Mouse (Mus musculus) CH12.LX (cell line): Measurements from ENCODE around the gene Ebf1. TPM values are rescaled to one million over a fixed set of nuclear protein-coding genes. Genes with fewer than 3 reads are reported as not detected.

Source experiments
- DNase-seq: peaks from one replicate; pipeline ENCODE4 v3.0.0-alpha.2; 2013; ENCODE audit errors: extremely low read depth
- H3K27ac ChIP-seq: 2 replicates; pipeline ENCODE4 v1.5.1; 2012; ENCODE audit warnings: low read depth, mild to moderate bottlenecking, control low read depth, moderate library complexity; ENCODE audit not compliant: insufficient read depth
- H3K27me3 ChIP-seq: replicated peaks from 2 replicates; pipeline ENCODE3; 2012; ENCODE audit warnings: inconsistent platforms
- H3K36me3 ChIP-seq, 2 experiments: replicated peaks in 1 of 2; 2 replicates each; pipeline versions ENCODE3 to v1.6.1; 2012; ENCODE audit warnings: inconsistent platforms in 1 of 2, low read length in 1 of 2, mild to moderate bottlenecking in 1 of 2, mixed read lengths in 1 of 2, moderate library complexity in 1 of 2; ENCODE audit not compliant: control insufficient read depth in 1 of 2, insufficient read depth in 1 of 2
- H3K4me1 ChIP-seq, 2 experiments: 2 replicates each; pipeline ENCODE4 v1.6.1; 2012; ENCODE audit warnings: inconsistent platforms in 1 of 2, moderate library complexity in 1 of 2; ENCODE audit not compliant: insufficient read depth in 2 of 2, control insufficient read depth in 1 of 2
- H3K4me2 ChIP-seq: 2 replicates; pipeline ENCODE4 v1.6.1; 2012; ENCODE audit warnings: low read depth, mild to moderate bottlenecking, control low read depth; ENCODE audit not compliant: poor library complexity, insufficient read depth, severe bottlenecking
- H3K4me3 ChIP-seq, 3 experiments: fragments of 150-350 bp in 1 of 3; sonication (generic) in 1 of 3; replicated peaks in 1 of 3; 2 replicates each; pipeline versions ENCODE3 to v1.5.1; 2011 to 2012; ENCODE audit warnings: low read depth in 2 of 3, low read length in 2 of 3, mild to moderate bottlenecking in 2 of 3, moderate library complexity in 2 of 3, control low read depth in 1 of 3, improper control_type of control experiment in 1 of 3, inconsistent platforms in 1 of 3, mixed read lengths in 1 of 3; ENCODE audit not compliant: poor library complexity in 1 of 3
- H3K79me2 ChIP-seq: replicated peaks from 2 replicates; pipeline ENCODE4 v1.6.1; 2012; ENCODE audit warnings: mild to moderate bottlenecking, moderate library complexity; ENCODE audit not compliant: control insufficient read depth, poor library complexity, insufficient read depth, severe bottlenecking; ENCODE audit errors: extremely low read depth
- H3K9ac ChIP-seq: 2 replicates; pipeline ENCODE4 v1.6.1; 2012; ENCODE audit warnings: low read depth, mild to moderate bottlenecking, control low read depth, moderate library complexity; ENCODE audit not compliant: insufficient read depth
- H3K9me3 ChIP-seq: replicated peaks from 2 replicates; pipeline ENCODE3; 2012; ENCODE audit warnings: low read length, inconsistent platforms, mixed read lengths
- BHLHE40 ChIP-seq: IDR thresholded peaks from 2 replicates; pipeline ENCODE4 v1.6.1; 2011; ENCODE audit warnings: mild to moderate bottlenecking, low read depth, low read length, improper control_type of control experiment
- CHD1 ChIP-seq: IDR thresholded peaks from 2 replicates; pipeline ENCODE4 v1.6.1; 2012; ENCODE audit warnings: low read depth, low read length, improper control_type of control experiment, inconsistent platforms
- CHD2 ChIP-seq: IDR thresholded peaks from 2 replicates; pipeline ENCODE4 v1.6.1; 2011; ENCODE audit warnings: low read length, improper control_type of control experiment
- CTCF ChIP-seq, 2 experiments: IDR thresholded peaks in 1 of 2; conservative IDR thresholded peaks in 1 of 2; 2 replicates each; pipeline ENCODE4 v1.5.1; 2011 to 2012; ENCODE audit warnings: low read depth in 2 of 2, low read length in 2 of 2, improper control_type of control experiment in 1 of 2, inconsistent platforms in 1 of 2, mild to moderate bottlenecking in 1 of 2, moderate library complexity in 1 of 2
- EP300 ChIP-seq: IDR thresholded peaks from 2 replicates; pipeline ENCODE4 v1.6.1; 2011; ENCODE audit warnings: low read length, improper control_type of control experiment
- ETS1 ChIP-seq: conservative IDR thresholded peaks from 2 replicates; pipeline ENCODE4 v1.6.1; 2012; ENCODE audit warnings: low read depth, mild to moderate bottlenecking, inconsistent platforms, low read length, improper control_type of control experiment, moderate library complexity
- GABPA ChIP-seq: IDR thresholded peaks from 2 replicates; pipeline ENCODE4 v1.6.1; 2012; ENCODE audit warnings: low read depth, low read length, improper control_type of control experiment, inconsistent platforms; ENCODE audit not compliant: insufficient replicate concordance
- IRF4 ChIP-seq: IDR thresholded peaks from 2 replicates; pipeline ENCODE4 v1.6.1; 2014; ENCODE audit warnings: low read depth, mild to moderate bottlenecking, inconsistent platforms, low read length, improper control_type of control experiment
- JUND ChIP-seq: conservative IDR thresholded peaks from 2 replicates; pipeline ENCODE4 v1.6.1; 2011; ENCODE audit warnings: low read depth, low read length, improper control_type of control experiment
- KAT2A ChIP-seq: IDR thresholded peaks from 2 replicates; pipeline ENCODE4 v1.6.1; 2012; ENCODE audit warnings: low read length, improper control_type of control experiment, inconsistent platforms; ENCODE audit not compliant: insufficient replicate concordance
- MAFK ChIP-seq: IDR thresholded peaks from 2 replicates; pipeline ENCODE4 v1.6.1; 2011; ENCODE audit warnings: low read length, improper control_type of control experiment; ENCODE audit not compliant: insufficient replicate concordance
- MAX ChIP-seq: IDR thresholded peaks from 2 replicates; pipeline ENCODE4 v1.6.1; 2011; ENCODE audit warnings: low read length, improper control_type of control experiment
- MAZ ChIP-seq: IDR thresholded peaks from 2 replicates; pipeline ENCODE4 v1.6.1; 2012; ENCODE audit warnings: low read depth, mild to moderate bottlenecking, inconsistent platforms, low read length, improper control_type of control experiment, moderate library complexity
- MEF2A ChIP-seq: IDR thresholded peaks from 2 replicates; pipeline ENCODE4 v1.6.1; 2014; ENCODE audit warnings: low read depth, mild to moderate bottlenecking, inconsistent platforms, low read length, improper control_type of control experiment, borderline replicate concordance
- MXI1 ChIP-seq: IDR thresholded peaks from 2 replicates; pipeline ENCODE4 v1.6.1; 2011; ENCODE audit warnings: mild to moderate bottlenecking, low read depth, low read length, improper control_type of control experiment
- MYC ChIP-seq: IDR thresholded peaks from 2 replicates; pipeline ENCODE4 v1.6.1; 2011; ENCODE audit warnings: low read depth, mild to moderate bottlenecking, improper control_type of control experiment, low read length
- NELFE ChIP-seq: IDR thresholded peaks from 2 replicates; pipeline ENCODE4 v1.6.1; 2011; ENCODE audit warnings: low read depth, low read length, improper control_type of control experiment
- NRF1 ChIP-seq: IDR thresholded peaks from 2 replicates; pipeline ENCODE4 v1.6.1; 2014; ENCODE audit warnings: low read depth, mild to moderate bottlenecking, inconsistent platforms, low read length, improper control_type of control experiment, moderate library complexity
- PAX5 ChIP-seq: IDR thresholded peaks from 2 replicates; pipeline ENCODE4 v1.6.1; 2012; ENCODE audit warnings: low read length, inconsistent platforms, mixed read lengths
- POLR2A ChIP-seq: IDR thresholded peaks from 2 replicates; pipeline ENCODE4 v1.6.1; 2011; ENCODE audit warnings: low read depth, mild to moderate bottlenecking, improper control_type of control experiment, low read length
- RAD21 ChIP-seq: IDR thresholded peaks from 2 replicates; pipeline ENCODE4 v1.6.1; 2011; ENCODE audit warnings: low read depth, mild to moderate bottlenecking, low read length, improper control_type of control experiment, moderate library complexity
- RCOR1 ChIP-seq: conservative IDR thresholded peaks from 2 replicates; pipeline ENCODE4 v1.6.1; 2012; ENCODE audit warnings: low read depth, mild to moderate bottlenecking, inconsistent platforms, low read length, improper control_type of control experiment
- SMC3 ChIP-seq: IDR thresholded peaks from 2 replicates; pipeline ENCODE4 v1.6.1; 2011; ENCODE audit warnings: low read depth, low read length, improper control_type of control experiment
- TBP ChIP-seq: conservative IDR thresholded peaks from 2 replicates; pipeline ENCODE4 v1.6.1; 2011; ENCODE audit warnings: low read depth, low read length, improper control_type of control experiment
- TCF12 ChIP-seq: IDR thresholded peaks from 2 replicates; pipeline ENCODE4 v1.6.1; 2014; ENCODE audit warnings: low read depth, mild to moderate bottlenecking, inconsistent platforms, low read length, improper control_type of control experiment
- UBTF ChIP-seq: IDR thresholded peaks from 2 replicates; pipeline ENCODE4 v1.6.1; 2012; ENCODE audit warnings: low read depth, mild to moderate bottlenecking, inconsistent platforms, low read length, improper control_type of control experiment, moderate library complexity
- USF1 ChIP-seq: IDR thresholded peaks from 2 replicates; pipeline ENCODE4 v1.6.1; 2014; ENCODE audit warnings: low read depth, mild to moderate bottlenecking, inconsistent platforms, low read length, improper control_type of control experiment
- USF2 ChIP-seq: conservative IDR thresholded peaks from 2 replicates; pipeline ENCODE4 v1.6.1; 2011; ENCODE audit warnings: low read depth, low read length, improper control_type of control experiment
- ZC3H11A ChIP-seq: IDR thresholded peaks from 2 replicates; pipeline ENCODE4 v1.6.1; 2012; ENCODE audit warnings: low read depth, mild to moderate bottlenecking, inconsistent platforms, low read length, improper control_type of control experiment
- ZKSCAN1 ChIP-seq: IDR thresholded peaks from 2 replicates; pipeline ENCODE4 v1.6.1; 2012; ENCODE audit warnings: low read depth, inconsistent platforms, low read length, improper control_type of control experiment, borderline replicate concordance
- ZMIZ1 ChIP-seq: IDR thresholded peaks from 2 replicates; pipeline ENCODE4 v1.6.1; 2012; ENCODE audit warnings: low read depth, mild to moderate bottlenecking, inconsistent platforms, low read length, improper control_type of control experiment
- ZNF384 ChIP-seq: IDR thresholded peaks from 2 replicates; pipeline ENCODE4 v1.6.1; 2012; ENCODE audit warnings: low read depth, low read length, improper control_type of control experiment, inconsistent platforms
- dilution Hi-C: fragments of 300-500 bp; cut with MboI; formaldehyde crosslinking; loops from 2 replicates; pipeline ENCODE4 v1.14.3; 2020; ENCODE audit warnings: low sequenced_read_pairs; ENCODE audit not compliant: extremely low pct_unique_long_range_greater_than_20kb, extremely low pct_ligation_motif_present
- in situ Hi-C: fragments of 300-500 bp; cut with MboI; formaldehyde crosslinking; loops from 3 replicates; pipeline ENCODE4 v1.14.3; 2019; ENCODE audit warnings: low sequenced_read_pairs, low pct_ligation_motif_present, low pct_unique_long_range_greater_than_20kb, mixed read lengths
- polyA plus RNA-seq: library from polyadenylated mRNA; unstranded; fragments of >175 nt; gene quantifications from 2 replicates; pipeline ENCODE4 v1.2.1, GENCODE M21; 2012; ENCODE audit warnings: low read depth; ENCODE audit not compliant: insufficient read length
- total RNA-seq, 2 experiments: library from RNA; depleted of rRNA; stranded (reverse); fragments of 300-350 nt in 1 of 2; fragments of >200 nt in 1 of 2; gene quantifications; 2 replicates each; pipeline ENCODE4 v1.2.3; 2012 to 2014

The Ebf1 gene
- total and polyA plus RNA-seq, 3 experiments: 37.8 to 60.7 (median 42.8) TPM

DNA sequence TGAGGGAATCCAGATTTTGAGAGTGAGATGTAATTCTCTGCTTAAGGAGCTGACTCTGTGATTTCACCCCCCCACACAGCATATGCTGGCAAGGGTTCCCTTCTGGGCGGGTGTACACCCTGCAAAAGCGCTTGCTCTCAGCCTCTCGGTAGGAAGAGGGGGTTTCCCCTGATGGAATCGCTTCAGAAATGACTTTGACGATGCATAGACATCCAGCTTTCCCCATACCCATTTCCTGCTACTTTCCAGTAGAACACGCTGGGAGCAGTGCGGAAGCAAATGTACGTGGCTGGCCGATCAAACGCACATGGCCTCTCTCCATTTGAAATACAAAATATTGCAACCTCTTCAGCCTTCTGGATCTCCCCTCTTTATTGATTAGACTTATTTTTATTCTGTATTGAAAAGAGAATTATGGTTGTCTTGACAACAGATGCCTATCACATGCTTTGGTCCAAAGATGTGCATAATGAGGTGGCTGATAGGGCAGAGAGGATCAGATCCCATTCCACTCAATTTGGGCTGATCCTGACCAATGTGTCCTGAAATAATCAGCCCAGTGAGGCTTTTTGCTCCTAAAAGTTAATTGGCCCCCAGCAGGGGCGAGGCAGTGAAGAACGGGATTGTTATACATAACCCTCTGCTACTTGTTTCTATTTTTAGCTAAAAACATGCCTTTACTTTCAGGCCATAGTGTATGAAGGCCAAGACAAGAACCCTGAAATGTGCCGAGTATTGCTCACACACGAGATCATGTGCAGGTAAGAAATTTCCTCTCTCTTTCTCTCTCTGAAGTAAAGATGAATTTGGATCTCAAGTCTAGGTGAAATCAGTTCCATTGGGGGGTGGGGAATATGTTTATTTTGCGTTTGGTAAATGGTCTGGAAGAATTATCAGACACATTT is 15.2 kb downstream of the Ebf1 start (continued):
- TF ChIP-seq MEF2A (peak; percentile 89), ETS1 (peak; percentile 88), GABPA (no peak), CHD2 (peak; percentile 77), PAX5 (no peak), IRF4 (peak; percentile 99), BHLHE40 (peak; percentile 85), CTCF (conservative IDR thresholded peaks at IDR 0.05 in 1 of 2, IDR thresholded peaks at IDR 0.05 in 1 of 2; ENCODE audit: low read depth in 2 of 2, low read length in 2 of 2) (no peak), CHD1 (peak; percentile 94)

DNA sequence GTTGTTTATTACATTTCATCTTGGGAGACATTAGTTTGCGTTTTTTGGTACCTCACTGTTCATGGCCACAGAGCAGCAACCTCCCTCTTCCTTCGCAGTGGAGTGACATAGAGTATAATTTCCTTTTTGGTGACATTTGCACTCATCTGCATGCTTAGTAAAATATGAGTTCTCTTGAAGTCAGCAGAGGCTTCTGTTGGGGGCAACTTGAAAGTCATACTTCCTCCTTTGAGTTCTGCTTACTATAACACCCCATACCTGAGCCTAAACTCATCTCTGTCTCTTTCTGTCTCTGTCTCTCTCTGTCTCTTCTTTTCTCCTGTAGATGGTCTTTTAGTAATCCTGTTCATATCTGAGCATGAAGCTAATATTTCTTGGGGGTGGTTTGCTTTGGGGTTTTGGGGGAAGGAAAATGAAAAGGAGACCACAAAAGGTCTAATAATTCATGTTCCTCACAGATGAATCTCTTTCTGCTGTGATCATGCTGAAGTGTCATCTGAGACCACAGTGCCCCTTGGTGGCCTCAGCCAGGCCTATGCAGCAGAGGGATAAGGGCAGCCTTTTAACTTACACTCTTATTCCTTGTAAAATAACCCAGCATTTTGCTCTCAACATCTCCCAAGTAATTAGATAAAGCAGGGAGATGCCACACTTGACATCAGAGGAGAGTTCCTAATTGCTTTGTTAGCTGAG is 16.0 kb downstream of the Ebf1 start:
- peaks cover 36 to 74% of the 10 kb centered on the region in 2 experiments for H3K36me3 ChIP-seq
- H3K27ac ChIP-seq: peak overlapping the region; percentile 95
- H3K9me3 ChIP-seq: peaks cover 3% of the 10 kb centered on the region
- H3K79me2 ChIP-seq: peaks cover 44% of the 10 kb centered on the region
- H3K27me3 ChIP-seq: no peaks in the 10 kb centered on the region
- peak overlapping the region; percentile 62 for H3K9ac ChIP-seq
- peak overlapping the region in 1 of 3 experiments; percentile 6 for H3K4me3 ChIP-seq
- H3K4me2 ChIP-seq: peak overlapping the region; percentile 94
- H3K4me1 ChIP-seq: peaks cover 23 to 92% of the 10 kb centered on the region in 2 experiments
- in situ Hi-C loops: no loop called here
- peak; percentile 80 for DNase-seq
- dilution Hi-C loops: no loop called here
- TF ChIP-seq MXI1: peak; percentile 66
- TF ChIP-seq SMC3: peak; percentile 83
- peak in 1 of 2 experiments; percentile 75; a peak in 2 of 4 replicates for TF ChIP-seq CTCF (conservative IDR thresholded peaks at IDR 0.05 in 1 of 2, IDR thresholded peaks at IDR 0.05 in 1 of 2; ENCODE audit: low read depth in 2 of 2, low read length in 2 of 2)
- TF ChIP-seq IRF4: peak; percentile 87
- TF ChIP-seq USF2: no peak
- TF ChIP-seq MEF2A: peak; percentile 69
- TF ChIP-seq NELFE: peak; percentile 68; the same call in 1 of the 2 replicates
- no peak for TF ChIP-seq NRF1
- TF ChIP-seq EP300: peak; percentile 94
- peak; percentile 29; the same call in 1 of the 2 replicates for TF ChIP-seq ZNF384
- peak; percentile 71 for TF ChIP-seq TBP
- TF ChIP-seq MAFK: peak; percentile 77; the same call in 1 of the 2 replicates
- peak; percentile 34; the same call in 1 of the 2 replicates for TF ChIP-seq BHLHE40
- TF ChIP-seq KAT2A: no peak
- no peak for TF ChIP-seq GABPA
- no peak for TF ChIP-seq USF1
- TF ChIP-seq JUND: peak; percentile 78
- TF ChIP-seq TCF12: peak; percentile 85; the same call in 1 of the 2 replicates
- TF ChIP-seq RCOR1: no peak; the same call in 1 of the 2 replicates
- no peak for TF ChIP-seq UBTF
- TF ChIP-seq PAX5: no peak
- TF ChIP-seq POLR2A: peak; percentile 44; the same call in 1 of the 2 replicates
- peak; percentile 69 for TF ChIP-seq MYC
- TF ChIP-seq ZKSCAN1: no peak
- no peak for TF ChIP-seq ZMIZ1
- peak; percentile 51; the same call in 1 of the 2 replicates for TF ChIP-seq MAX
- peak; percentile 83 for TF ChIP-seq RAD21
- TF ChIP-seq CHD1: no peak; the same call in 1 of the 2 replicates
- peak; percentile 79; the same call in 1 of the 2 replicates for TF ChIP-seq MAZ
- TF ChIP-seq ETS1: peak; percentile 91
- TF ChIP-seq ZC3H11A: peak; percentile 20
